Mouse (Mus musculus) spleen, postnatal 36 days (tissue): ENCODE data around the gene AI854703.

Source experiments
- DNase-seq, 2 experiments: peaks; one replicate each; pipeline ENCODE4 v3.0.0; 2022; ENCODE audit warnings: low spot score in 2 of 2, mixed read lengths in 1 of 2

Gene AI854703

DNA sequence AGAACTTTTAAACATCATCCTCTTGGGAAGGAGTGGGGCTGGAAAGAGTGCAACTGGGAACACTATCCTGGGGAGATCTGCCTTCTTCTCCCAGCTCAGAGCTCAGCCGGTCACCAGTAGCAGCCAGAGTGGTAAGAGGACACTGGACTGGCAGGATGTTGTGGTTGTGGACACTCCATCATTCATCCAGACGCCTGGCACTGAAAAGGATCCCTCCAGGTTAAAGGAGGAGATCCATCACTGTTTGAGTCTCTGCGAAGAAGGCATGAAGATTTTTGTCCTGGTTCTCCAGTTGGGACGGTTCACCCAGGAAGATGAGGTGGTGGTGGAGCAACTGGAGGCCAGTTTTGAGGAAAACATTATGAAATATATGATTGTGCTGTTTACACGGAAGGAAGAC is 32.2 kb downstream of the AI854703 start:
- no peak for DNase-seq

DNA sequence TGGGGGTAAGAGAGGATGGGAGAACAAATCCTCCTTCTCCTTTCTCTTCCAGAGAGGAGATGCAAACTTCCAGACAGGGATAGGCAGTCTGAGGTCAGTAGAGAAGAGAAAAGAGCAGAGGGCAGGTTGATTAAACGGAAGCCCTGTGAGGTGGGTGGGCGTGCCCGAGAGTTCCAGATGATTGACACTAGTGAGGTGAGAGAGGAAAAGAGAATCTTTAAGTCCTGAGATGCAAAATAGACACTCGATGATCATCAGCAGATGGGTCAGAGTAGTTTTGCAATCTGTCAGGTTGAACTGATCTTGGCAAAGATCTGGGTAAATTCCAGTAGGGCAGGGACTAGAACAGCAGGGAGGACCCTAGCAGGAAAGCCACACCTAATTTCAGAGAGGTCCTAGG is 38.2 kb downstream of the AI854703 start:
- peak; percentile 54 to 65 for DNase-seq

DNA sequence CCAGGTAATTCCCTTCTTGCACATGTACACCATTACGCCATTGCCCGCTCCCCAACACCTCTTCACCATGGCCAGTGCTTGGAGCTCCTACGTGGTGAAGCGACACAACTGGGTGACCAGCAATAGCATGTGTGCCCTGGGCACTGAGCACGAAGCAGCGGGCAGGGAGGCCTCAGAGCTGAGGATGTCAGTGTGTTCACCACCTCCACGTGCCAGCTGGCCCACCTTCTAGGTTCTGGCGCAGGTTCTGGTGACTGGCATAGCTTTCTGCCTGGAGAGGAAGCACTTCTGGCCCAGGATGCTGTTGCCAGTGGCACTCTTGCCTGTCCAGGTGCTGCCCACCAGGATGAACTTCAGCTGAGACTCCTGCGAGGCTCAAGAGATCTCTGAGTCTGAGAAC is 38.9 kb downstream of the AI854703 start:
- no peak for DNase-seq

DNA sequence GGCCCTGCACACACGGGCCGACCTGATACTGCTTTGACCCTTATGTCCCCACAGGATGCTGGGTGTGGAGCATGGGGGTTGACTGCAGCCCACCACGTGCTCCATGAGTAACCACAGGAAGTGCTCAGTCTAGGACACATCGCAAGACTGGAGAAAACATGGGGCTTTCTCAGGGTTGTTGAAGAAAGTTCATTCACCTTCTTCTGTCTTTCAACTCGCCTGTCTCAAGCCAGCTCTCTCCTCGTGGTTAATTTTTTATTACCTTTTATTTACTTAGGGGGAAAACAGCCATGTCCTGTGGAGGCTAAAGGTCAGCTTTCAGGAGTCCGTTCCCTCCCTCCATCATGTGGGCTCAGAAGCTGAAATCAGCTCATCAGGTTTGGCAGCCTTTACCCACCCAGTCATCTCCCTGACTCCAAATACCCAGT is 39.6 kb downstream of the AI854703 start:
- no peak for DNase-seq

DNA sequence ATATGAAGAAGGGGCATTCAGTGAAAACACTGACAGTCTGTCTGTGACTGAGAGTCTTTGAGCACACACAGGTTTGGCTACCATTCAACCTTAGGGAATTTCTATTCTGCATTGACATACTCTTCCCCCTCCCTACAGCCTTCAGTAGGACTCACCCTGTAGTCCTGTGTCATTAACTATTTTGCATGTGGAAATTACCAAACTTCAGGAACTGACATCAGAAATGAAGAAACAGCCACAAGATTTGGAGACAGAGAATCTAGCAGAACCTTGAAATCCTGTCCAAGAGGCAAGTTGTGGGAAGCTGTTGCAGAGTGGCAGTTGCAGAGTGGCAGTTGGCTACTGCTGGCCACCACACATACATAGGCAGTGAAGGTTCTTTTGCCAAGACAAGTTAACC is 41.5 kb downstream of the AI854703 start:
- DNase-seq: no peak

DNA sequence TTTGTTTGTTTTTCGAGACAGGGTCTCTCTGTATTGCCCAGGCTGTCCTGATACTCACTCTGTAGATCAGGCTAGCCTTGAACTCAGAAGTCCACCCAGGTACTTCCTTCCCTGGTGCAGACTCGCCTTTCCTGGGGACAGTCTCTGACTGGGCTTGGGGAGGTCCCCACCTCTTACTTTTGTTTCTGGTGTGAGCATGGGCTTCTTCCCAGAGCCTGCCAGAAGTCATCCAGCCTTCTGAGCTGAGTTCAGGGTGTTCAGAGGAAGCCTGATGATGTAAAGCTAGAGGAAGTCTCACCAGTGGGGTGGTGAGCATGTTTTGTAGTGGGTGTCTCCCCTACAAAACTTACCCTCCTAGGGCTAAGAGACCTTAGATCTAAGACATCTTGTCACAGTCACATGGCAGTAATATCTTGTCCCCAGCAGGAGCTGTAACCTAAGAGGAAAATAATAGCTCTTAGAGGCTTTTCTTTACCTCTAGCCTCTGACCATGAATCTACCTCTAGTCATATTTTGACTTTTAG is 42.9 kb downstream of the AI854703 start:
- no peak for DNase-seq

DNA sequence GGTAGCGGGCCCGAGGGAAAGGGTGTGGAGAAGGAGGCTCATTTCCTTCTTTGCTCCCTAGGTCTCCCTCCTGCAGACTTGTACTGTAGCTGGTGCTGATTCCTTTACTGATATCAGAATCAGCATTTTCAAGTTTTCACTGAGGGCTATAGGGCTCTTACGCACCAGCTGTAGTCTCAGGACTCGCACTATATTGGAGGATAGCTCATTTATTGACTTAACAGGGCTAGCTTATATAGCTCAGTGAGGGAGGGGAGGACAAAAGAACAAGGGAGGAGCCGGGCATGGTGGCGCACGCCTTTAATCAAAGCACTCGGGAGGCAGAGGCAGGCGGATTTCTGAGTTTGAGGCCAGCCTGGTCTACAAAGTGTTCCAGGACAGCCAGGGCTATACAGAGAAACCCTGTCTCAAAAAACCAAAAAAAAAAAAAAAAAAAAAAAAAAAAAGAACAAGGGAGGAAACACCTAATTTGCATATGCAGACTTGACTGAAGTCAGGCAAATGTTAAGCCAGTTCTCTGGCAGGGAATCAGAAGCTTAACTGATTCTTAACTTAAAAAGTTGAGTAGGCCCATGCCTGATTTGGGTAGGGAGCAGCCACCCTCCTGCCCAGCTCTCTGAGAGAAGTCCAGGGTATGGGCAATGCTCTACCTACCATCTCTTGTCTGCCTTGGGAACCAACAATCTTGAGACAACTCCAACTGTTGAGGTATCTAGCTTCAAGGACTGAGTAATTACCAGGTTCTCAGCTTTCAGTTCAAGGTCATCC is 47.9 kb downstream of the AI854703 start:
- peak; percentile 52 to 63 for DNase-seq

DNA sequence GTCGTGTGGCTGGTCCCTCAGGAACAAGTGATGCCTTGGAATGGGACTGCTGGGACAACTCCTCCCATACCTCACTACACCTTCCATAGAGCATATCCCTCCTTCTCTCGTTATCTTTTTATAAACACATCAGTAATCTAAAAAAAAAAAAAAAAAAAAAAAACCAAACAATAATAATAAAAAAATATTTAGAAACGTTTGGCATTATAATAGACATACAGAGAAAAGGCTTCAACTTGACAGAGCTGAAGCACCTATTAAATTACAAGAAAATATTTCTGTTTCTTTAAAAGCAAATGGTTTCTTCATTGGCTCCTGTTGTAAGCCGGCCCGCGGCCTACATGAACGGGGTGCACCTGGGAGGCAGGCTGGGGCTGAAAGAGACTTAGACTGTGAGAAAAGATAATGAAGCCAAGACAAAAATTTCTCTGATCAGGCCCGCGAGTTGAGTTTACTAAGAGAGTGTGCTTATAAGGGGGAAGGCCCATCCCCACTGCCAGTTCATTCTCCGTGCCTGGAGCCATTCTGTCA is 48.9 kb downstream of the AI854703 start:
- DNase-seq: no peak

DNA sequence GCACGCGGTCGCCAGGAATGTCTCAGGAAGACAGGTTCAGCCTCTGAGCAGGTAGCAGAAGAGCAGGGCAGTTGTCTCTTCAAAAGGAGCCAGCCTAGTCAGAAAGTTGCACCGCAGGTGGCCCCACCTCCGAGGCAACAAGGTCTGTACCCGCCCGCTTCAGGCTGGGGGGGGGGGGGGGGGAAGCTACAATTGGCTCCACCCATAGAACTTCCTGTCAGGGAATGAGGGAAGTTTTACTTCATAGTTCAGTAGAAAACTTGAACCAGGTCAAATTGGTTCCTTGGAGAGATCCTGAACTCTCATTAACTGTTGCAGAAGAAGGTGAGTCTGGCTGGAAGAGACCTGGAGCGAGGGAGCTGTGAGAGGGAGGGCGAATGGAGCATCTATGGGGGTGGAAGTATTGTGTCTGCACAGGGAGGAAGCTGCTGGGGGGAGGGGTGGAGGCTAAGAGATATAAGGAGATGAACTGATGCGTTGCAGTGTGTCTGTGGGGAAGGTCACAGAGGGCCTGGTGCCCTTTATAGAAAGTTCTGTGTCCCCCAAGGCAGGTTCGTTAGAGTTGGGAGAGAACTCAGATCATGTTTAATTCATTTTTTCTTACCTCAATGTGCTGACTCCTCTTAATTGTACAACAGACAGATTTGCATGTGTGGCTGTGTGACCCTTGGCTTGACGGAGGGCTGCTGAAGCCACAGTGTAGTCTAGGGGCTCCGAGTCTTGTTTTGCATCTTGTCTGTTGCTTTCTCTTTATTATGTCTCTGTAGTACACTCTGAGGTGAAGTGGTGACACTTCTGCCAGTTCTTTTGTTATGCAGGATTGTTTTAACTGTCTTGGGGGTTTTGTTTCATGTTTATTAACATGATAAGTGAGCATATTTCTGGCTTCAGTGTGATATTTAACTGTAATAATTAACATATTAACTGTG is 49.6 kb downstream of the AI854703 start, which contains the start of gene Gimap9:
TSS of gene Gimap9 (plus strand) at position 199 of the 929 bp plus-strand sequence.
- DNase-seq: peak; percentile 89 to 90

DNA sequence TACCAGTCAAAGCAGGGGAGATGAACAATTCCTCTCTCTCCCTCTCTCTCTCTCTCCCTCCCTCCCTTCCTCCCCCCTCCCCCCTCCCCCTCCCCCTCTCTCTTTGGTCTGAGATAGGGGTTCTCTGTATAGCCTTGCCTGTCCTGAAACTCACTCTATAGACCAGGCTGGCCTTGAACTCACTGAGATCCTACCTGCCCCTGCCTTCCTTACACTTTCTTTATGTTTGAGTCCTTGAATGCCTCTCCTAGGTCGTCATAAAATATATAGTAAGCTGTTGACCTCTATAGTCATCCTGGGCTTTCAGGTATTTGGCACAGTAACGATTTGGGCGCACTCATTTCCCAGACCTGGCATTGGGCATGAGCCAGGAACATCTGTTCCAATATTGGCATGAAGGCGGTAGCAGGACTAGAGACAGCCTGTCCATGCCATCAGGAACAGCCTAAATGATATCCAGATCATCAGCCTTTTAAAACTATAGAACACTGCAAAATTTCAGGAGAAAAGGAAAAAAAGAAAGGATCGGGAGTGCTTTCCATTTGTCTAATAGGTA is 50.4 kb downstream of the AI854703 start:
- DNase-seq: no peak

DNA sequence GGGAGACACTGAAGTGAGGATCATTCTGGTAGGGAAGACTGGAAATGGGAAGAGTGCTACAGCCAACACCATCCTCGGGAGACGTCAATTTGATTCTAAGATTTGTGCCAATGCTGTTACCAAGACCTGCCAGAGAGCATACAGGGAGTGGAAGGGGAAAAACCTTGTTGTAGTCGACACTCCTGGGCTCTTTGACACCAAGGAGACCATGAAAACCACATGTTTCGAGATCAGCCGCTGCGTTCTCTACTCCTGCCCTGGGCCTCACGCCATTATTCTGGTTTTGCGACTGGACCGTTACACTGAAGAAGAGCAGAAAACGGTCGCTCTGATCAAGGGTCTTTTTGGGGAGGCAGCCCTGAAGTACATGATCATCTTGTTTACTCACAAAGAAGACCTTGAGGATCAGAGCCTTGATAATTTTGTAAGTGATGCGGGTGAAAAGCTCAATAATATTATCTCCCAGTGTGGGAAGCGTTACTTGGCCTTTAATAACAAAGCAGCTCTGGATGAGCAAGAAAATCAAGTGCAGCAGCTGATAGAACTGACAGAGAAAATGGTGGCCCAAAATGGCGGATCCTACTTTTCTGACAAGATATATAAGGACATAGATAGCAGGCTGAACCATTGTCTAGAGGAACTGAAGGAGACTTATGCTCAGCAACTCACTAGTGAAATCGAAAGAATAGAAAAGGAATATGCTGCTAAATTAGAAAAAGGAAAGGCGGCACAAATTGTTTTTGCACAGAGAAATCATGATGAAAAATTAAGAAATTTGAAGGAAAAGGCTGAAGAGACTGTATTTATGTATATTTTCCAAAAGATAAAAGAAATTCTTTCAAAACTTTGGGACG is 51.2 kb downstream of the AI854703 start:
- no peak for DNase-seq

DNA sequence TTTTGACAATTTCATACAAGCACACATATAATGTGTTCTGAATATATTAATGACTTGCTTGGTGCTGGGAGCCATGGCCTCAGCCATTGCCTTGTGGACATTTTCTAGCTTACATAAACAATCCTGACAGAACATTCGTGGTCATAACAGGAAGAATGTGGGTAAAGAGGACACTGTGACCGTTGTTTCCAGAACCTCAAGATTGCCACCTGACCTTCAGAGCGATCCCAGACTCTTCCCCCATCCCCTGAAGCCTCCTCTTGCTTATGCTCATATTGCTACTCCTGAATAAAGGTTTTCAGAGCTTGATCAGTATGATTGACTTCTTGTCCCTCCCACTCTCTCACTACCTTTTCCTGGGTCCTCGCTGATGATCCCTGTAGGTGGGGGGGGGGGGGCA is 51.8 kb downstream of the AI854703 start:
- DNase-seq: no peak

DNA sequence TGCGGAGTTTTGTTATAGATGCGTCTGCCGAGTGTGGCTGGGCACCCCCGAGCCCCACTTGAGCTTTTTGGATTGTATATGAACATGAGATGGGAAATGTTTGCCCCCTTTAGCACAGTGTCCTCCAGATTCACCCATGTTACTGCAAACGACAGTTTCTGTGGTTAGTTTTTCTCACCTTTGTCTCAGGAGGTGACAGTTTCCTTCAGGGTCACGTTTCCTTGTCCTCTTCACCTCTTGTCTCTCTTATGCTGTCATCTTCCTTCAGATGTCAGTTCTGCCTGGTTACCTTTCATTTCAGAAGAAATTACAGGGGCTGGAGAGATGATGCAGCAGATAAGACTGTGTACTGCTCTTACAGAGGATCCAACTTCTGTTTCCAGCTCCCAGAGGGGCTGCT is 53.1 kb downstream of the AI854703 start:
- no peak for DNase-seq

DNA sequence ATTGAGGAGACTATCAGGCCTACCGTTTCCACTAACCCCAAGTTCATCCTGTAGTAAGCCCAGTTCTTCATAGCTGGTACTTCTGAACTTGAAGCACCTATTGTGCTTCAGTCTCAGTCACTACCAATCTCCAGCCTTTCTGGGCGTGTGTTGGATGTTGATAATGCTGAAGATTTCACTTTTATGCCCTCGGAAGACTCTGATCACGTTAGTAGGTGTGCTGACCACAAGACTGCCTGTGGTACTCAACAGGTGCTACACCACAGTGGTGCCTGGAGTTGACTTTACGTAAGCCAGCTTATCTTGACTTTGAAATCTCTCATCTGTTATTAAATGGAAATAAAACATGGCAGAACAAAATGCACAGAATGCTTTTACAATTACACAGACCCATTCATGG is 53.9 kb downstream of the AI854703 start:
- no peak for DNase-seq

DNA sequence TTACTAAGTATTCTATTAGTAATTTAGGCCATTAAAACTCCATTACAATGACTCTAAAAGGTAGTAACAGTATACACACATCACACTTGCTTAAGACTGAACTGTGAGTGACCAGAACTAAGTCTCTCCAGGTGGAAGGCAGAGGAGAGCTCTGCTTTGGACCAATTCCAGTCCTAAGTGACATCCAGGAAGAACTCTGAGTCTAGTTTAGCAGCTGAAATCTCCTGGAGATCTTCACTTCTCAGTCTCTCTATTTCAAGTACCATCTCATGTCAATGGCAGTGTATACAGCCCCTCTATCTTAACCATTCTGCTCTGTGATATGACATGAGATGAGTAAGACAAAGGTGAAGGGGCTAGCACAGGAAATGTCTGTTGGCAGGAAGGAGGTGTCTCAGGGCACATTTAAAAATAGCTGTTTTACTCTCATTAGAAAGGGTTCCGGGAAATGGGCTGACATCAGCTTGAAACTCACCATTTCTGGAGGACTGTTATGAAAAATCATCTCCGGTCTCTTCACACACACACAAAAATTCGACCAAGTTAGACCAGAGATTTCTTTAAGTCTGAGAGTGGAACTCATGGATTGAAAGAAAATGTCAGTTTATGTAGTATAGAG is 55.0 kb downstream of the AI854703 start:
- peak; percentile 72 to 73 for DNase-seq

DNA sequence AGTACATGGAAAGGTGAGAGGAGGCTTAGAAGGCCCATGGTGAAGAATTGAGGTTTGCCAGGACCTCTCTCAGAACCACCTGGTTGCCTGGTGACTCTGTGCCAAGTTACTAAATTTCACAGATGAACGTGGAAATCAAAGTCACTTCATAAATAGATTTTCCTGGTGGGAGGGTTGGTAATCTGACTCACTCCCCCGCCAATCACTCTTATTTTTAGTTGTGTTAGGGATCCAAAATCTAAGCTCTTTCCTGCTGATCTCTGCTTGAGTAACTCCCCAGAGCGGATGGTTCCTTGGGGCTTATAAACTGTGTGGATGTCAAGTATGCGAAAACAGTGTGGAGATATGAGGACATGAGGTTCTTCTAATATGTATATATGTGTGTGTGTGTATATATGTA is 55.7 kb downstream of the AI854703 start:
- DNase-seq: no peak
